Mouse (Mus musculus) ES-Bruce4 (cell line): Measurements from ENCODE around the gene Lemd1.

ENCODE experiments used
- EP300 ChIP-seq: IDR thresholded peaks from 2 replicates; pipeline ENCODE4 v1.6.1; 2011; ENCODE audit warnings: low read depth, low read length; ENCODE audit not compliant: insufficient read depth
- POLR2A ChIP-seq: IDR thresholded peaks from one replicate; pipeline ENCODE4 v1.8.1; 2011; ENCODE audit warnings: low read length; ENCODE audit not compliant: insufficient read depth

DNA sequence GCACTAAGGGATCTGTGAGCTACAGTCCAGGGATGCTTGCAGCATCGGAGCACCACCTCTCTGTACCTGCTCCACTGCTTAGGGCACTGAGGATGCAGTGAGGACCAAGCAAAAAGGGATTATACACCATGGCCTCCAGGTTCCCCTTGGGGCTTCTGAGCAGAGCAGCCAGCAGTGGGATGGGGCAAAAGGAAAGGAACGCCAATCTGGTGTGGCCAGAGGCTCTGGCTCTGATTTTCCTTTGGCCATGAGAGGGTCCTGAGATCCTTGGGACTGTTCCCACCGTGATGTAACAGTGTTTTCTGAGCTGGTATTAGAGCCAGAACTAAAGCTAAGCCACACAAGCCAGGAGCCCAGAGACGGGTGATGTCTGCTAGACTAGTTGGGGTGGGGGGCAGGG, 31.6 kb upstream of the Lemd1 start:
- TF ChIP-seq POLR2A, result no peak
- TF ChIP-seq EP300, result no peak
